Mouse (Mus musculus): ENCODE measurements around the gene Fank1.
A peak's percentile ranks its signal among the peaks of the same experiment; 100 is the strongest.

- TF ChIP-seq MYOD1 (IDR thresholded peaks at IDR 0.05; ENCODE audit: control insufficient read depth in 1 of 3, insufficient read length in 2 of 3, low read depth in 2 of 3) (peak in 2 of 3 experiments; percentile 37 to 51), REST (IDR thresholded peaks at IDR 0.05; ENCODE audit: insufficient read depth, insufficient read length) (no peak), POLR2A (IDR thresholded peaks at IDR 0.05; ENCODE audit: insufficient read length, low read depth) (no peak), POLR2AphosphoS2 (IDR thresholded peaks at IDR 0.05; ENCODE audit: insufficient read length, low read depth) (no peak), MYOG (IDR thresholded peaks at IDR 0.05; ENCODE audit: control insufficient read depth in 1 of 3, insufficient read depth in 1 of 3, insufficient read length in 2 of 3, low read depth in 2 of 3) (no peak), MAX (IDR thresholded peaks at IDR 0.05; ENCODE audit: low read depth) (no peak)
Observed at GRCm38 (mm10) chr7:133870265-133870664, 93.6 kb downstream of the Fank1 start.

Measured in myocyte (in vitro differentiated cells).